Mouse (Mus musculus) embryo, embryonic 9.5 days (tissue): ENCODE results near the gene Ddc.

Experiments used
- DNase-seq: peaks from one replicate; pipeline ENCODE4 v3.0.0-alpha.2; 2017; ENCODE audit errors: extremely low spot score

Gene Ddc

GRCm38 (mm10) chr11:11781728-11782127, 116.2 kb downstream of the Ddc start:
- DNase-seq = no peak

DNA sequence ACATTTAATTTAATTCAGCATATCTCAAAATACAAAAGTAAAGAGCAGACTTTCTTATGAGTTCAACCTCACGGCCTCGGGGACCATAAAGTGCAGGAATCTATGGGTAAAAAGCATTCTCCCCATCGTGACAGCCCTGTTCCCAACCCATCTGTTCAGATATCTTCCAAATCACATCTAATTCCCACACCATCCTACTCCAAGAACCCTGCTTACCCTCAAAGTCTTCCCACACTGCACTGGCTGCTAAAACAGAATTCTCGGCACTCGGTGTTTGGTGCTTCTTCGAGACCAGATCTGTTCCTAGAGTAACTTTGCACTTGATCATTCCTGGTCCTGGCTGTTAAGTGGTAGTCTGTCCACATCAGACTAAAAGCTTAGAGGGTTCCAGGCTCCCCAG, 119.6 kb downstream of the Ddc start:
- DNase-seq = no peak

GRCm38 (mm10) chr11:11777796-11778195, 120.1 kb downstream of the Ddc start:
- DNase-seq = no peak

DNA sequence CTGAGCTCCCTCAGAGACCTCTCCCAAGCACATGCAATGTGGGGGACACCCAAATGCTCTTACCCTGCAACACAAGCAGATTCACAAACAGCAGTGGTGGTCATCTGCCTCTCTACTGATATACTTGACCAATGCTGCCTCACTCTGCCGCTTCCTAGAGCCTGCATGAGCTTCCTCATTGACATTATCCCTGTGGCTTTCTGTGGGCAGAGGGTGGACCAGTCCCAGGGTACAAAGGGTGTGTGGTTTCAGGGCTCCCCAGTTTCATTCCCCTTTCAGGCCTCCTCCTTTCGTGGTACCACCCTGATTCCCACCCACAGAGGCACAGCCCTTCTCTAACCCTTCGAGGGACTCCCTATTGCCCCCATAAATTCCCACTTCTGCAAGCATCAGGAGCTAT, 120.7 kb downstream of the Ddc start:
- no peak for DNase-seq

- no peak for DNase-seq
Observed at GRCm38 (mm10) chr11:11776822-11777174, 121.1 kb downstream of the Ddc start.

- no peak for DNase-seq
Observed at GRCm38 (mm10) chr11:11776071-11776821, 121.7 kb downstream of the Ddc start.

DNA sequence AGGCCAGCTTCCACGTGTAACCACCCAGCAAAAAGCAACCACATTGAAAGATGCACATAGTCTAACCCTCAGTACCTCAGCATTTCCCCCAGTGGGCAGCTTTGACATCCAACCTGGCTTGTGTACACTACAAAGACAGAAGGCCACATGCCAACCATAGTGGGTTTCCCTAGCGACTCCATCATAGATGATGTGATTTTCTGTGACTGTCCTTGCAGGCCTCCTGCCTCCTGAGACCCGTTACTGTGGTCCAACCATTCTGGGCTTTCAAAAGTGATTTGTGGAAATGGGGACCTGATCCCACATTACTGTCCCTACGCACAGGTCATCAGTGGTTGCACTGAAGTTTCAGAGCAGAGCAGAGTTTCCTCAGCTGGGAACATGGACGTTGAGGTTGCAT, 123.1 kb downstream of the Ddc start:
- no peak for DNase-seq

GRCm38 (mm10) chr11:11774384-11774783, 123.6 kb downstream of the Ddc start:
- DNase-seq = no peak

- no peak for DNase-seq
Observed at GRCm38 (mm10) chr11:11772196-11772595, 125.7 kb downstream of the Ddc start.

DNA sequence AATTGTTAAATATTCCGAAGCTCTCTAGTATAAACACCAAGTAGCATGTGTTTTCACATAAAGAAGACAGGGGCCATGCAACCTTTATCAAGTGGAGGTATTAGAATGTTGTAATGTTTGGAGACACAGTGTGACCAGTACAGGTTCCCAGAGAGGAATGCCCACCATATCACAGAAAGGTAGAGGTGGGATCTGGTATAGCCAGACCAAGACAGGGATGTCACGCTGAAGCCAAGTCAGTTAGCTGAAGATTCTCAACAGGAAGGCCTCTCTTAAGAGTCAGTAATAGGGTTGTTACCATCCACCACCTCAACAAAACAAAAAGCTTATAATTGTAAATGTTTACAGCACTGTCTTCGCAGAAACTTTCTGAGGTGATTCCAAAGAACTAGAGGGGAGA, 127.3 kb downstream of the Ddc start:
- DNase-seq = no peak

GRCm38 (mm10) chr11:11769281-11769680, 128.7 kb downstream of the Ddc start:
- no peak for DNase-seq

- no peak for DNase-seq
Observed at GRCm38 (mm10) chr11:11768057-11768456, 129.9 kb downstream of the Ddc start.

DNA sequence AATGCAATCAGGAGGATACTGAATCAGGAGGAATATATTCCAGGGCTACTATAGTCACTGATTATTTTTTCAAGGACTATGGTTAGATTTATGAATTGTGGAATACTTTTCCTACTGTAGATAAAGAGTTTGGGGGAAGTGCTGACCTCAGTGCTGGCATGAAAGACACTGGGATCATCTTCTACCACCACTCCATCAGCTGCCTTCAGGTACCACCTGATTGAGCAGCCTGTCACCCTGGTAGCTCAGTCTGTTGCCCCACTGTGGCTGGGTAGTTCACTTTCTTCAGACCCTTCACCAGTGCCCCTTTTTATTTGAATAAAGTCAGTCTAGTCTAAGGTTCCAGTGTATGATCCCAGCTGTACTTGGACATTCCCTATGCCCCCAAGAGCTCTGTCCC, 131.2 kb downstream of the Ddc start:
- no peak for DNase-seq

- DNase-seq = no peak
Observed at GRCm38 (mm10) chr11:11766105-11766504, 131.8 kb downstream of the Ddc start.

- DNase-seq = no peak
Observed at GRCm38 (mm10) chr11:11765414-11765813, 132.5 kb downstream of the Ddc start.
